Mouse (Mus musculus): ENCODE measurements around the gene Glis2.

DNA sequence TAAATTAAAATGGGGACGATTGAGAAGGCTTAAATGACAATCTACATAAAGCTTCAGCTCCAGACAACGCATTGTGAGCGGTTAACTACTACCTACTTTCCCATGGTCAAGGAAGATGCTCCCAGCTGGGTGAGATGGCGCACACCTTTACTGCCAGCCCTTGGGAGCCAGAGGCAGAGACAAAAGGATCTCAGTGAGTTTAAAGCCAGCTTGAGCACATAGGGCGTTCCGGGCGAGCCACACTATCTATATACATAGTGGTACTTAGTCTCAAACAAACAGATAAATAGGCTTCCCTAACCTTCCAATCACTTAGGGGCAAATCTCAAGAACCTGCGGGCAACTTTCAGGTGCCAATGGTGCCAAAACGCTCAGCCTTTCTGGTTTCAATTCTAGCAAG is 29.6 kb downstream of the Glis2 start:
- TF ChIP-seq ZNF384 (IDR thresholded peaks at IDR 0.05; ENCODE audit: low read depth, low read length) = no peak
- no peak for TF ChIP-seq POLR2AphosphoS2 (IDR thresholded peaks at IDR 0.05; ENCODE audit: low read length)
- TF ChIP-seq CTCF (IDR thresholded peaks at IDR 0.05 in 2 of 3, conservative IDR thresholded peaks at IDR 0.05 in 1 of 3; ENCODE audit: control insufficient read depth in 1 of 3, insufficient read depth in 1 of 3, low read depth in 2 of 3, low read length in 3 of 3, poor library complexity in 1 of 3, severe bottlenecking in 1 of 3) = no peak
- TF ChIP-seq UBTF (IDR thresholded peaks at IDR 0.05; ENCODE audit: borderline replicate concordance, insufficient read depth, low read depth, low read length) = no peak
- no peak for TF ChIP-seq ETS1 (IDR thresholded peaks at IDR 0.05; ENCODE audit: low read depth, low read length)
- TF ChIP-seq TBP (IDR thresholded peaks at IDR 0.05; ENCODE audit: low read depth, low read length) = 0 out of 2 replicates have a peak, but pooled peaks have one; percentile 11
- no peak for TF ChIP-seq NRF1 (IDR thresholded peaks at IDR 0.05; ENCODE audit: insufficient read depth, low read depth, low read length, poor library complexity, severe bottlenecking)
- TF ChIP-seq POLR2A (IDR thresholded peaks at IDR 0.05; ENCODE audit: control insufficient read depth in 1 of 2, insufficient read depth in 1 of 2, low read depth in 1 of 2, low read length in 2 of 2, poor library complexity in 1 of 2) = no peak
- TF ChIP-seq TAL1 (IDR thresholded peaks at IDR 0.05; ENCODE audit: low read length) = no peak
- TF ChIP-seq ZMIZ1 (IDR thresholded peaks at IDR 0.05; ENCODE audit: low read depth, low read length) = no peak
- no peak for TF ChIP-seq POLR2AphosphoS5 (IDR thresholded peaks at IDR 0.05; ENCODE audit: borderline replicate concordance, low read depth, low read length)

All from MEL (cell line).